Mouse (Mus musculus) hindbrain, embryonic 15.5 days (tissue): ENCODE measurements at regions not wholly inside any gene's neighbourhood (a gene's known extent, or its start where the extent isn't known, plus 50 kb on each side); places are given as distances from the start of the nearest gene placed in this dataset.

Source experiments
- ATAC-seq: fragments of 200-750 bp; cut with Nextera tagmentation; 2 replicates; pipeline ENCODE4 v1.8.0; 2017; ENCODE audit warnings: low read depth, moderate number of reproducible peaks, moderate TSS enrichment; ENCODE audit not compliant: low FRiP score
- H3K27ac ChIP-seq: fragments of 300-500 bp; sonication (generic); replicated peaks from 2 replicates; pipeline ENCODE4 v1.5.1; 2015; ENCODE audit warnings: mild to moderate bottlenecking, inconsistent platforms
- H3K27me3 ChIP-seq: fragments of 300-500 bp; sonication (generic); 2 replicates; pipeline ENCODE4 v1.6.1; 2015; ENCODE audit warnings: control low read depth, inconsistent platforms
- H3K36me3 ChIP-seq: fragments of 300-500 bp; sonication (generic); 2 replicates; pipeline ENCODE4 v1.6.1; 2015; ENCODE audit warnings: control low read depth, inconsistent platforms
- H3K4me1 ChIP-seq: fragments of 300-500 bp; sonication (generic); replicated peaks from 2 replicates; pipeline ENCODE4 v1.6.1; 2015; ENCODE audit warnings: control low read depth, inconsistent platforms
- H3K4me2 ChIP-seq: fragments of 300-500 bp; sonication (generic); 2 replicates; pipeline ENCODE4 v1.6.1; 2015; ENCODE audit warnings: moderate library complexity, mild to moderate bottlenecking, inconsistent platforms
- H3K4me3 ChIP-seq: fragments of 300-500 bp; sonication (generic); 2 replicates; pipeline ENCODE4 v1.5.1; 2015; ENCODE audit warnings: mild to moderate bottlenecking, inconsistent platforms
- H3K9ac ChIP-seq: fragments of 300-500 bp; sonication (generic); 2 replicates; pipeline ENCODE4 v1.6.1; 2015; ENCODE audit warnings: inconsistent platforms
- H3K9me3 ChIP-seq: fragments of 300-500 bp; sonication (generic); 2 replicates; pipeline ENCODE4 v1.6.1; 2016; ENCODE audit warnings: control low read depth, inconsistent platforms
- WGBS: fragments of 180-500 bp; shearing (Covaris S2); methylation state at CpG from one replicate; pipeline ENCODE4 v1.1.7; 2015; 5-methylcytosine and 5-hydroxymethylcytosine counted together

DNA sequence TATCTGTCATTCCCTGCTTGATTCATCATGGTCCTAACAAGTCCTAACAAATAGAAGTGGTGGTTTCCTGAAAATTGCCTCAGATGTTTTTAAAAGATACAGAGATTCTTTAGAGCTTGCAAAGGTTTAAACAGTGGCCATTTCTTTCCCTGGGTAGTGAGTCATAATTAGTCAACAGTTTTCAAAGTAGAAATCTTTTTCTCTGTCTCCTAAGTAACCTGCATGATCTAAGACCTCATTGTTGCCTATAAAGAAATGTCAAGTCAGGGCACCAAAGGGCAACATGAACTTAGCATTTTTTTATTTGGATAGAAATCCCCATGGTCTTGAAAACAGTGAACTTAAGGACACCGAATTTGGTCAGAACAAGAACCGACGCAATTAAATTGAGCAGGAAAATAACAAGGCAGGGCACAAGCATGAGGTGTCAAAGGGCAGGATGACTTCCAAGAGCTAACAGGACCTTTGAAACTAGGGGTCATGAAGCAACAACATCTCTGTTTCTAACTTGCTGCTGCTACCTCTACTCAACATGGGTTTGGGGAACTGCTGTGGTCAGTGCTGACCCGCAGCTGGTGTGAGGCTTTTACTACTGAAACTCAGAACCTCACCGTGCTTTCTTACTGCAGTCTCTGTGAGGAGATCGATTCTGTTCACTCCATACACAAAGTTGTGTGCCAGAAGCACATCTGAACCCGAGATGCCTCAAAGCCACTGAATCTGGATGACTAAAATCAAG, 114.2 kb upstream of the Bank1 start:
- Histone ChIP-seq H3K9me3 (no peaks in the 10 kb centered on the region), H3K4me3 (no peak overlapping the region), H3K4me1 (no peaks in the 10 kb centered on the region), H3K27me3 (no peaks in the 10 kb centered on the region), H3K36me3 (no peaks in the 10 kb centered on the region), H3K9ac (no peak overlapping the region), H3K27ac (no peak overlapping the region), H3K4me2 (no peak overlapping the region)
- WGBS, result 76% methylated on average over 7 of the region's 7 CpGs
- ATAC-seq, result no peak

DNA sequence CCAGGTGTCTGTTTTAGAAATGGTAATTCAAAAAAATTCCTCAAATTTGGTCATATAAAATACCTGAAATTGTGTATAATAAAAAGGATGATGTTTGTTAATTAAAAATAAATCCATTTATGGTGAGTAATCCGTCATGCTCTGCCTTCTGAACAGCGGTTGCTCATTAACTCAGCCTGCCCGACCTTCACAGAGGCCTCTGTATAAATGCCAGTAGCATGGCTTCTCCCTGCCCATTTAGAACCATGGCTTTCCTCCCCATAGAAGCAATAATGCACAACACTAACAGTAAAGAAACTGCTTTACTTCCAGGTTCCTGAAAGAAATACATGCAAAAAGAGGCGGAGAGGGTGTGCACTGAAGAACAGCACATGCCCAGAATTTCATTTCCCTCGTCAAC, 113.5 kb upstream of the Bank1 start:
- H3K27me3 ChIP-seq, result no peaks in the 10 kb centered on the region
- no peaks in the 10 kb centered on the region for H3K9me3 ChIP-seq
- 79% methylated on average over 5 of the region's 5 CpGs for WGBS
- H3K4me2 ChIP-seq, result no peak overlapping the region
- no peaks in the 10 kb centered on the region for H3K36me3 ChIP-seq
- H3K27ac ChIP-seq, result no peak overlapping the region
- H3K4me3 ChIP-seq, result no peak overlapping the region
- no peak overlapping the region for H3K9ac ChIP-seq
- no peak for ATAC-seq
- no peaks in the 10 kb centered on the region for H3K4me1 ChIP-seq

DNA sequence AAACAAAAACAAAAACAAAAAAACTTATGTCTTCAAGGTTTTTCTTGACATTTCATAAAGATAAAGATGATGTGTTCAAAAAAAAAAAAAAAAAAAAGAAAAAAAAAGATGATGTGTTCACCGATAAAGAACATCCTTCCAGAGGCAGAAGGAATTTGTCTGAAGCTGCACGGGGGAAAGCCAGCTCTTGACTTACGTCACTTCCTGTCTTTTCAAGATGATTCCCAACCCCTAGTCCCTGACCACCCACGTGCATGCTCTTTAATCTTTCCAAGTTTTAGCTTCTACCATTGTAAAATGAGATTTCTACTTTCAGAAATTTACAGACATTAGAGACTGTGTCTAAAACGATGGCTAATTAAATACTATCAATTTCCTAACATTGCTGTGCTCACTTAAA, 108.5 kb upstream of the Bank1 start:
- no peak for ATAC-seq
- Histone ChIP-seq H3K4me2 (no peak overlapping the region), H3K9me3 (no peaks in the 10 kb centered on the region), H3K27me3 (no peaks in the 10 kb centered on the region), H3K27ac (no peak overlapping the region), H3K4me3 (no peak overlapping the region), H3K9ac (no peak overlapping the region), H3K4me1 (no peaks in the 10 kb centered on the region), H3K36me3 (no peaks in the 10 kb centered on the region)
- 72% methylated on average over 5 of the region's 5 CpGs for WGBS

DNA sequence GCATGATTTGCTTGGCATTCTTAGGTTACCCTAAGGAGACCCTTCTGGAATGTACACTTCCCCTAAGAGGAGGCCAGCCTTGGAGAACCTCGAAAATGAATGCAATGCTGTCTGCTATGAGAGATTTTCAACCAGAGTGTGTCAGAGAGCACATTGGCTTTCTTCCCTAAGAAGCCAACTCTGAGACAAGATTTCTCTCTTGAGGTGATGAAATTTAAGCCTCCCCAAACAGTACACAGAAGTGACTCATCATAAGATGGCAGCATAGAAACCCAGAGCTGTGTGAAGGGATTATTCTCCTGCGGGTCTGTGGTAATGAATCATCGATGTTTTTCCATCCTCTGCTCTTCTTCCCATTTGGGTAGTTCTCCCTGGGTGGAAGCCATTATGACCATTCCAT, 106.2 kb upstream of the Bank1 start:
- H3K27me3 ChIP-seq, result no peaks in the 10 kb centered on the region
- no peaks in the 10 kb centered on the region for H3K9me3 ChIP-seq
- 95% methylated on average over 3 of the region's 3 CpGs for WGBS
- no peak for ATAC-seq
- no peak overlapping the region for H3K9ac ChIP-seq
- H3K4me2 ChIP-seq, result no peak overlapping the region
- no peaks in the 10 kb centered on the region for H3K36me3 ChIP-seq
- H3K27ac ChIP-seq, result no peak overlapping the region
- H3K4me1 ChIP-seq, result no peaks in the 10 kb centered on the region
- H3K4me3 ChIP-seq, result no peak overlapping the region

DNA sequence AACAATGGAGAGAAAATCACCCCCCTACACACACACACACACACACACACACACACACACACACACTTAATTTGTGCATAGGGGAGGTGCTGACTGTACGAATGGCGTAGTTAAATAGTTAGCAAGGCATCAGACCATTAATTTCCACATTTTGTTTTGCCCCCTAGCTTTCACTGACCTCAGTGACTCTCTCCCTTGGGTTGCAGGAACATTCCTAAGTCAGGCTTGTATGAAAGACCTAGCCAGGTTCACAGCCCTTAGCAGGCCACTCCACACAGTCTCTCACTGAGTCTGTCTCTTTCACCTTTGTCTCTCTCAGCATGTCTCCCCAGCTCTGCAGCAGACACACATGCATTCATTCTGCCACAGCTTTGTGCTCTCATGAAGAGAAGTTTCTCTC, 101.6 kb upstream of the Bank1 start:
- Histone ChIP-seq H3K9ac (no peak overlapping the region), H3K27ac (no peak overlapping the region), H3K4me1 (no peaks in the 10 kb centered on the region), H3K4me2 (no peak overlapping the region), H3K27me3 (no peaks in the 10 kb centered on the region), H3K4me3 (no peak overlapping the region), H3K36me3 (no peaks in the 10 kb centered on the region), H3K9me3 (no peaks in the 10 kb centered on the region)
- WGBS, result 72% methylated on average over 2 of the region's 2 CpGs
- no peak for ATAC-seq

DNA sequence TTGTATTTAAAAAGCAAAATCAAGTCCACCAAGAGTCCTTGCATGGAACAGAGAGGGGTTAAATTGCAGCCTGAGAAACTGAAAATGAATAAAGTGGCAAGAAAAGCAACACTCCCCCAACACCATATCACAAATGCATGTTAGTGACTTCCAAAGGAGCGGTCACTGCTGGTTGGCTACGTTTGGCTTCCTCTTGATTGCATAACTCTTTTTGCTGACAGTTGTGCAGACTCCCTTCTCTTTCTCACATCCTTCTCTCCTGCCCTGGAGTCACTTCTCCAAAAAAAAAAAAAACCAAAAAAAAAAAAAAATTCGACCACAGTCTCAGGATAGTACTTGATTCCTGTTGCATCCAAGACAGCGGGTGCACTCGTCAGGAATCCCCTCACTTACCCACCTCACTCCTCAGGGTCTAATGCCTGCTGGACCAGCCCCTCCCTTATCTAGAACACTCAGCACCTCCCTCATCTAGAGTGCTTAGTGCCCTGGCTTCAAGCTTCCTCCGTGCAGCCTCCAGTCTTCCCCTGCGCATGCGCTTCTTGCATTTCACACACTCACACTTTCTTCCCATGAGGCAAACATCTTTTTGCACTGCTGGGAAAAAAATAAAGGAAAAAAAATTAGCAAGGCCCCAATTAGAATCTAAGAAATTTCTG, 100.8 kb upstream of the Bank1 start:
- no peak overlapping the region for H3K27ac ChIP-seq
- H3K4me2 ChIP-seq, result no peak overlapping the region
- H3K9me3 ChIP-seq, result no peaks in the 10 kb centered on the region
- no peak overlapping the region for H3K9ac ChIP-seq
- WGBS, result 79% methylated on average over 8 of the region's 8 CpGs
- H3K4me3 ChIP-seq, result no peak overlapping the region
- H3K27me3 ChIP-seq, result no peaks in the 10 kb centered on the region
- H3K36me3 ChIP-seq, result no peaks in the 10 kb centered on the region
- no peaks in the 10 kb centered on the region for H3K4me1 ChIP-seq
- no peak for ATAC-seq

DNA sequence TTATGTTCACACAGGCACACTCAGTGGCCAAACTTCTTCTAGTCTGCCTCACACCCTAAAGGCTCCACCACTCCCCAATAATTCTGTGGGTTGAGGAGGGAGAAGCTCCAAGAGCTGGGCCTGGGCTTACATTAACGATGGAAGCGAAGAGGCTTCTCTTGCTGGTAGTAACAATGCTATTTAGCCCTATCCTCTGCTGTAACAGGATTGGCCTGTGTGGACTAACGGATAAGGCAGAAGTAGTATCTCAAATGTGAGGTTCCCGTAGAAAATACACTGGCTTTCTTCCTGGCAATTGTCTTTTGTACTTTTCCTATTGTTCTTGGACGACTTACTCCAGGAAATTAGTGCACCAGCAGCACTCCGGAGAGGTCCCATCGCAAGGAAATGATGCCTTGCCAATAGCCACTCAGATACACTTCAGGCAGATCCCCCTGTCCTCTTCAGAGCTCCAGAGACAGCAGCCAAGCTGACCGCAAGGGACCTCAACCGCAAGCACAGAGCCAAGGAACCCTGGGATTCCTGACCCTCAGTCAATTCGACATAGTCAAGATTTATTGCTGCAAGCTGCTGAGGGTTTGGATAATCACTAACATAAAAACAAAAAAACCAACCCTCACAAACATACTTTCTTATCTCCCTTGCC, 96.2 kb upstream of the Bank1 start:
- Histone ChIP-seq H3K9me3 (no peaks in the 10 kb centered on the region), H3K9ac (no peak overlapping the region), H3K4me1 (no peaks in the 10 kb centered on the region), H3K36me3 (no peaks in the 10 kb centered on the region), H3K27me3 (no peaks in the 10 kb centered on the region), H3K4me2 (no peak overlapping the region), H3K27ac (no peak overlapping the region), H3K4me3 (no peak overlapping the region)
- ATAC-seq, result no peak
- 89% methylated on average over 10 of the region's 10 CpGs for WGBS

DNA sequence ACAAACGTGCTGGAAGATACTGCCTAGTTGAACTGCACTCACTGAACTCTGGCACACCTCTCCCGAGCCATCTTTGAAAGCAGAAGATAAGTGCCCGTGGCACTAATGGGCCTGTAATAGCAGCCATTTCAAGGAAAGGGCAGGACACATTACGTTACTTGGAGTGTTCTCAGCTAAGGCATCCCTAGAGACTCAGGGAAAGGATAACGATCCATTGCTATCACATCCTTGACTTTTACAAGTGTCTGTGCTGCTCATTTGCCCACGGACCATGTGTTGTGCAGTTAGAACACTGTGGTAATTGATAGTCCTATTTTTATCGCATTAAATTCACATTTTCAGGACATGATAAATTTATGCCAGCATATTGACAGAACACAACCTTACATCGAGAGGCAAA, 79.7 kb upstream of the Bank1 start:
- Histone ChIP-seq H3K9ac (no peak overlapping the region), H3K4me2 (no peak overlapping the region), H3K27ac (no peak overlapping the region), H3K9me3 (no peaks in the 10 kb centered on the region), H3K4me3 (no peak overlapping the region), H3K36me3 (no peaks in the 10 kb centered on the region), H3K27me3 (no peaks in the 10 kb centered on the region), H3K4me1 (no peaks in the 10 kb centered on the region)
- no peak for ATAC-seq
- 62% methylated on average over 8 of the region's 8 CpGs for WGBS

DNA sequence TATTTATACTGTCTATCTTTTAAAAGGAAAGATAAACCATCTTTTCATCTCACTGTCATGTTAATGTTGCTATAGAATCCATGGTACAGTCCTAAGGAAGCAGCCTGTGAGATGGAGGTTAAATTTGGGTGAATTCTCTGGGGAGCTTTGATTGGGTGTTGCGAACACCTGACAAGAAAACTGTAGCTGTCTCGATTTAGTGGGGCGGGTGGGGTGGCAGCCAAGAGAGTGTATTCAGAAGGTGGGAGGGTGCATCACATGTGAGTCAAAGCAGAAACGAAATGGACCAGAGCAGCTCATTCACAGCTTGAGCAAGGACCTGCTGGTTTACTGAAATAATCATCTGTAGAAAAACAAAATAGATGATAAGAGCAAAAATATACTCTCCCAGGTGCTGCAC, 57.4 kb upstream of the Bank1 start:
- Histone ChIP-seq H3K27me3 (no peaks in the 10 kb centered on the region), H3K9ac (no peak overlapping the region), H3K4me3 (no peak overlapping the region), H3K4me2 (no peak overlapping the region), H3K9me3 (no peaks in the 10 kb centered on the region), H3K36me3 (no peaks in the 10 kb centered on the region), H3K27ac (no peak overlapping the region), H3K4me1 (no peaks in the 10 kb centered on the region)
- 77% methylated on average over 4 of the region's 4 CpGs for WGBS
- ATAC-seq, result no peak

DNA sequence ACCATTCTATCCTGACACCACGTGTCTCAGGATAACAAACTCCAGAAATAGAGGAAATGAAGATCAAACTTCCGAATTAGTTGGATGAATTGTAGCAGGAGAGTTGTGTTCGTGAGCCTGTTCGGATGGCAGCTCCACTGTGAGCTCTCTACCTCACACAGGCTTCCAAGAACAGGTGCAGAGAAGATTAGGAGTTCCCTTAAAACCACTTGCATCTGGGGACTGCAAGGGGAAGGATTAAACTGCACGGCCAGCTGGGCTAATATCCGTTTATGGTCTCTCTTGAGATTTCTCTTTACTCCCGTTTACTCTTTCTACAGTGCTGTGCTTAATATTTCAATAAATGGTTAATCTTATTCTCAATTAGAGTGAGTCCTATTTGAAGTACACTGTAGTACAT, 54.8 kb upstream of the Bank1 start:
- Histone ChIP-seq H3K4me3 (no peak overlapping the region), H3K27me3 (no peaks in the 10 kb centered on the region), H3K4me2 (no peak overlapping the region), H3K9ac (no peak overlapping the region), H3K4me1 (no peaks in the 10 kb centered on the region), H3K9me3 (no peaks in the 10 kb centered on the region), H3K27ac (no peak overlapping the region), H3K36me3 (no peaks in the 10 kb centered on the region)
- 76% methylated on average over 7 of the region's 7 CpGs for WGBS
- no peak for ATAC-seq

DNA sequence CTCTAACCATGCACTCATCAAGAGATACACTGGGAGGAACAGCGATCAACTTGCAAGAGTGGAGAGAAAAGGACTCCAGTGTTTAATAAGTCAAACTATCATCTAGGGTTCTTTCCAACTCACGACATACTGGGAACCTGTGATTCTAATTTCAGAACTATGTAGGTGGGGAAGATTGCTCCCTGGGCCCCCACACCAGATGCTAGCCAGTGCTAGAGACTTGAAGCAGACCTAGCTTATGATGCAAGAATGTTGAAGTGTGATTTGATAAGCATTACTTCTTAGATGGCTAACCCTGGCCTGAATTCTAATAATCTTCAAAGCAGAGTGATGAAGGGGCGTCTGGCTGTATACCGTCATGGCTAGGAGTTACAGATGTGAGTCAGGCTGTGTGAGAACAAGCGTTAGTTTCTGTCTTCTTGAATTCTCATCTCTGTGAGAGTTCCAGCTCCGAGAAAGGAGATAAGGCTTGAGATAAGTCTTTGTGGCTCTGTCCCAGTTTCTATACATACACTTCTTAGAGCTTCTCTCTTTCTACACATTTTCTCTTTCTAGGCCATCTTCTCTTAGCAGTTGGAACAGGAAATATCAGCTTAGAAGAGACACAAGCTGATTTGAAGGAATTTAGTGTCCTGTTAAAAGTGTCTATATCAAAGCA, 54.0 kb upstream of the Bank1 start:
- Histone ChIP-seq H3K9me3 (no peaks in the 10 kb centered on the region), H3K27ac (no peak overlapping the region), H3K4me3 (no peak overlapping the region), H3K4me1 (no peaks in the 10 kb centered on the region), H3K36me3 (no peaks in the 10 kb centered on the region), H3K9ac (no peak overlapping the region), H3K27me3 (no peaks in the 10 kb centered on the region), H3K4me2 (no peak overlapping the region)
- WGBS, result 91% methylated on average over 6 of the region's 6 CpGs
- ATAC-seq, result no peak

DNA sequence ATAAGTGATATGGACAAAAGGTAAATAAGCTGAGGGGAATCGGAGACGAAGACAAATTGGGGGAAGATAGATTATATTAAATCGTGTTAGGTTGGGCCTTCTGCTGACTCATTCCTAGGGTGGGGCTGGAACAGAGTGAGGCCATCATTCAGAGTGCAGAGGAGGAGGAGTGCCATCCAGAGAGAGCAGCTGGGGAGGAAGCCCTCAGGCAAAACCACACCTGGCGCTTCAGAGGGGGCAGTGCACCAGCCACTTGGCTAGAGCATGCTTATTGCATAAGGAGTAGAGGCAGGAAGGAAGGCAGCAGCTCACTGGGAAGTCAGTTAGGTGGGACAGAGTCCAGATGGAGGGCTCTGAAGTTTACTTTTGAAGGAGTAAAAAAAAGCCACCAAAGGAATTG, 51.0 kb upstream of the Bank1 start:
- 85% methylated on average over 4 of the region's 4 CpGs for WGBS
- Histone ChIP-seq H3K27me3 (no peaks in the 10 kb centered on the region), H3K27ac (no peak overlapping the region), H3K4me3 (no peak overlapping the region), H3K4me2 (no peak overlapping the region), H3K9me3 (no peaks in the 10 kb centered on the region), H3K4me1 (no peaks in the 10 kb centered on the region), H3K36me3 (no peaks in the 10 kb centered on the region), H3K9ac (no peak overlapping the region)
- no peak for ATAC-seq
